Mouse (Mus musculus) liver, embryonic 14.5 days (tissue): ENCODE measurements around the gene Trim14.

Source experiments
- CTCF ChIP-seq: IDR thresholded peaks from 2 replicates; pipeline ENCODE4 v1.5.1; 2016; ENCODE audit warnings: antibody characterized with exemption, low read depth, control low read depth
- EP300 ChIP-seq: IDR thresholded peaks from 2 replicates; pipeline ENCODE4 v1.6.1; 2016; ENCODE audit warnings: antibody characterized with exemption, low read depth

DNA sequence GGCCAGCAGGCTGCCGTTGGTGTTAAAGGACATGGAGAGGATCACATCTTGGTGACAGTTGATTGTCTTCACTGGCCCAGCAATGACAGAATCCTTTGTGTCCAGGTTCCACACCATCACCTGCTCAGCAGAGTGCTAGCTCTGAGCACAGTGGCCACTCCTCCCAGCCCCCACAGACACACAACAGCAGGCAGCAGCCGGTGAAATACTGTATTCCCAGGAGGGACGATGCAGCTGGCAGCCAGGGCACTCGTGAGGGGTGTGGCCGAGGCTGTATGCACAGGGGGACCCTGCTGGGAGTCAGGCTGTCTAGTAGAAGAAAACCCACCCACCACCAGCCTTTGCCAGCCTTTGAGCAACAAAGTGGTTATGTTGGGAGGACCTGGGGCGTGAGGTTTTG is 10.8 kb upstream of the Trim14 start:
- TF ChIP-seq CTCF (no peak), EP300 (no peak)
